Mouse (Mus musculus) layer of hippocampus, adult 9-11 months (tissue): ENCODE data around the gene Zfp346.

Source experiments
- DNase-seq: peaks from one replicate; pipeline ENCODE4 v3.0.0; 2022

Gene Zfp346

GRCm38 (mm10) chr13:55153951-55154350 lies 48.8 kb downstream of the Zfp346 start:
- DNase-seq, result no peak

GRCm38 (mm10) chr13:55162365-55162764 lies 57.3 kb downstream of the Zfp346 start:
- no peak for DNase-seq

- DNase-seq, result no peak
Observed at GRCm38 (mm10) chr13:55163553-55163952, 58.4 kb downstream of the Zfp346 start.

GRCm38 (mm10) chr13:55165831-55166339 lies 60.8 kb downstream of the Zfp346 start:
- DNase-seq, result no peak

- DNase-seq, result no peak
Observed at GRCm38 (mm10) chr13:55166806-55167725, 62.0 kb downstream of the Zfp346 start.

GRCm38 (mm10) chr13:55167798-55168197 lies 62.7 kb downstream of the Zfp346 start:
- DNase-seq, result no peak

GRCm38 (mm10) chr13:55168255-55168654 lies 63.1 kb downstream of the Zfp346 start:
- DNase-seq, result no peak

GRCm38 (mm10) chr13:55168958-55169369 lies 63.9 kb downstream of the Zfp346 start:
- peak; percentile 79 for DNase-seq

- DNase-seq, result peak; percentile 76
Observed at GRCm38 (mm10) chr13:55171517-55172335, 66.6 kb downstream of the Zfp346 start.

- no peak for DNase-seq
Observed at GRCm38 (mm10) chr13:55172336-55172770, 67.2 kb downstream of the Zfp346 start.

GRCm38 (mm10) chr13:55174347-55174746 lies 69.2 kb downstream of the Zfp346 start:
- no peak for DNase-seq

- DNase-seq, result no peak
Observed at GRCm38 (mm10) chr13:55176265-55176664, 71.2 kb downstream of the Zfp346 start.

- no peak for DNase-seq
Observed at GRCm38 (mm10) chr13:55177903-55178496, 72.9 kb downstream of the Zfp346 start.

GRCm38 (mm10) chr13:55178556-55178955 lies 73.4 kb downstream of the Zfp346 start:
- peak; percentile 65 for DNase-seq

- no peak for DNase-seq
Observed at GRCm38 (mm10) chr13:55179591-55179990, 74.5 kb downstream of the Zfp346 start.

- DNase-seq, result no peak
Observed at GRCm38 (mm10) chr13:55181786-55182172, 76.7 kb downstream of the Zfp346 start.

- peak; percentile 59 for DNase-seq
Observed at GRCm38 (mm10) chr13:55182173-55182894, 77.2 kb downstream of the Zfp346 start.

GRCm38 (mm10) chr13:55183382-55183781 lies 78.3 kb downstream of the Zfp346 start:
- DNase-seq, result no peak
